Mouse (Mus musculus): ENCODE results near the gene Ahcyl2. TPM values are rescaled to one million over a fixed set of nuclear protein-coding genes. Genes with fewer than 3 reads are reported as not detected.

Gene Ahcyl2
- polyA plus RNA-seq, 2 experiments: 20.8 to 23.3 TPM

DNA sequence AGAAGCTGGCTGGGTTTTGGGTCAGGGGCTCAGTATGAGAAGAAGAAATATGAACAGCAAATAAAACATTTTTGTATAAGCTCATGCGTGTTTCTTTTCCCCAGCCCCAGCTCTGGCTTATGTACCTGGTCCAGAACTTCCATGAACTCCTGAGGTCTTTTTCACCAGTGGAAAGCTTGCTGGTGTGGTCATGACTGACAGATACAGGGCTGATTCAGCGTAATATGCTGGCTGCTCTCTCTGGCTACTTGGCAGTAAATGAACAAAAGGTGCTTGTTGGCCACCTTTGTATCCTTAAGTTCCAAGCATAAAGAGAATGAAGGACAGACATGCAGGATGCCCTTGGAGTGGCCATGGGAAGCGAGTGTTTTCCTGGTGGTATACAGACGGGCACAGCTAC, 6.5 kb upstream of the Ahcyl2 start:
- H3K27ac ChIP-seq (replicated peaks; ENCODE audit: low read depth, low read length): no peak overlapping the region
- no peaks in the 10 kb centered on the region for H3K4me1 ChIP-seq (ENCODE audit: control insufficient read depth, insufficient read depth, low read length)
- no peak overlapping the region for H3K9ac ChIP-seq (ENCODE audit: low read depth, low read length, severe bottlenecking)
- H3K9me3 ChIP-seq (ENCODE audit: control insufficient read depth, low read length): no peaks in the 10 kb centered on the region
- DNase-seq (ENCODE audit: low spot score) (no peak), ATAC-seq (ENCODE audit: low FRiP score, low read depth) (no peak)
- no peak overlapping the region for H3K4me2 ChIP-seq (replicated peaks; ENCODE audit: low read depth, low read length, severe bottlenecking)
- WGBS: 92% methylated on average over 4 of the region's 4 CpGs
- H3K36me3 ChIP-seq (ENCODE audit: control insufficient read depth, insufficient read depth, low read length): peaks cover 49% of the 10 kb centered on the region
- no peaks in the 10 kb centered on the region for H3K27me3 ChIP-seq (ENCODE audit: control insufficient read depth, insufficient read depth, low read length)
- TF ChIP-seq POLR2A (IDR thresholded peaks at IDR 0.05; ENCODE audit: borderline replicate concordance, extremely low read depth, insufficient read depth, insufficient read length): no peak
- no peak overlapping the region for H3K4me3 ChIP-seq (replicated peaks; ENCODE audit: low read length)

DNA sequence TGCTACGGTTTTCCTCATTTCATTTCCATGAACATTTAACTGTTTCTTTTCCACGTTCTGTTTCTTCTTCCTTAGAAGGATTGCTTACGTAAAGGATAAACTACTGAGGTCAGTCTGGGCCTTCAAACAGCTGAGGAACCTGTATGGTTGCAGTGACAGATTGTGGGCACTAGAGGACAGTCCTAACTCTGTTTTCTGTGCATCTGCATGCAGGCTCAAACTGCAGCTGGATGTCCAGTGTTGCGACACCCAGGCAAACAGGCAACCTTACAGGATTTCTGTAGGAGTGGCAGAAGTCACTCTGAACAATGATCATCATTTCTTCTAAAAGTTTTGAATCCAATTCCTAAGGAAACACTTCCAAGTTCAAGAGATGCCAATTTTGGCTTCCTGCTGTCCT, 5.3 kb upstream of the Ahcyl2 start:
- no peak for DNase-seq (ENCODE audit: low spot score)

GRCm38 (mm10) chr6:29766874-29767273, 937 bp upstream of the Ahcyl2 start:
- no peaks in the 10 kb centered on the region for H3K27me3 ChIP-seq (ENCODE audit: control insufficient read depth, insufficient read depth, low read length)
- ATAC-seq (ENCODE audit: low FRiP score, low read depth): no peak
- DNase-seq (ENCODE audit: low spot score): no peak
- H3K36me3 ChIP-seq (ENCODE audit: control insufficient read depth, insufficient read depth, low read length): 0 out of 2 replicates have a peak, but pooled peaks cover 9% of the 10 kb centered on the region
- no peak overlapping the region for H3K9ac ChIP-seq (ENCODE audit: low read depth, low read length, severe bottlenecking)
- no peak overlapping the region for H3K27ac ChIP-seq (replicated peaks; ENCODE audit: low read depth, low read length)
- no peaks in the 10 kb centered on the region for H3K9me3 ChIP-seq (ENCODE audit: control insufficient read depth, low read length)
- TF ChIP-seq POLR2A (IDR thresholded peaks at IDR 0.05; ENCODE audit: borderline replicate concordance, extremely low read depth, insufficient read depth, insufficient read length): no peak
- H3K4me3 ChIP-seq (replicated peaks; ENCODE audit: low read length): no peak overlapping the region
- WGBS: 91% methylated on average over 2 of the region's 2 CpGs
- H3K4me2 ChIP-seq (replicated peaks; ENCODE audit: low read depth, low read length, severe bottlenecking): no peak overlapping the region
- H3K4me1 ChIP-seq (ENCODE audit: control insufficient read depth, insufficient read depth, low read length): peaks cover 4% of the 10 kb centered on the region; the same call in 1 of the 2 replicates

More for the DNA sequence above, 5.3 kb upstream of the Ahcyl2 start:
- H3K9me3 ChIP-seq (ENCODE audit: control insufficient read depth, low read length): no peaks in the 10 kb centered on the region
- TF ChIP-seq POLR2A (IDR thresholded peaks at IDR 0.05; ENCODE audit: borderline replicate concordance, extremely low read depth, insufficient read depth, insufficient read length): no peak
- 56% methylated on average over 4 of the region's 4 CpGs for WGBS
- H3K4me1 ChIP-seq (ENCODE audit: control insufficient read depth, insufficient read depth, low read length): no peaks in the 10 kb centered on the region
- H3K27me3 ChIP-seq (ENCODE audit: control insufficient read depth, insufficient read depth, low read length): no peaks in the 10 kb centered on the region
- H3K4me3 ChIP-seq (replicated peaks; ENCODE audit: low read length): no peak overlapping the region
- peaks cover 37% of the 10 kb centered on the region for H3K36me3 ChIP-seq (ENCODE audit: control insufficient read depth, insufficient read depth, low read length)
- no peak overlapping the region for H3K27ac ChIP-seq (replicated peaks; ENCODE audit: low read depth, low read length)
- no peak overlapping the region for H3K9ac ChIP-seq (ENCODE audit: low read depth, low read length, severe bottlenecking)
- ATAC-seq (ENCODE audit: low FRiP score, low read depth): no peak
- H3K4me2 ChIP-seq (replicated peaks; ENCODE audit: low read depth, low read length, severe bottlenecking): no peak overlapping the region

GRCm38 (mm10) chr6:29768791-29769441, 1.1 kb downstream of the Ahcyl2 start:
- Histone ChIP-seq H3K36me3 (ENCODE audit: control insufficient read depth, insufficient read depth, low read length) (no peaks in the 10 kb centered on the region), H3K9me3 (ENCODE audit: control insufficient read depth, low read length) (no peaks in the 10 kb centered on the region), H3K27ac (replicated peaks; ENCODE audit: low read depth, low read length) (peak overlapping the region; percentile 85), H3K4me3 (replicated peaks; ENCODE audit: low read length) (peak overlapping the region; percentile 84), H3K27me3 (ENCODE audit: control insufficient read depth, insufficient read depth, low read length) (no peaks in the 10 kb centered on the region), H3K4me2 (replicated peaks; ENCODE audit: low read depth, low read length, severe bottlenecking) (peak overlapping the region; percentile 65), H3K9ac (ENCODE audit: low read depth, low read length, severe bottlenecking) (peak overlapping the region; percentile 81), H3K4me1 (ENCODE audit: control insufficient read depth, insufficient read depth, low read length) (peaks cover 4% of the 10 kb centered on the region; the same call in 1 of the 2 replicates)
- TF ChIP-seq POLR2A (IDR thresholded peaks at IDR 0.05; ENCODE audit: borderline replicate concordance, extremely low read depth, insufficient read depth, insufficient read length): no peak
- ATAC-seq (ENCODE audit: low FRiP score, low read depth): no peak; the same call in 1 of the 2 replicates
- WGBS: under 1% methylated on average over 46 of the region's 50 CpGs
- DNase-seq (ENCODE audit: low spot score): peak; percentile 29

- no peak for TF ChIP-seq POLR2A (IDR thresholded peaks at IDR 0.05; ENCODE audit: borderline replicate concordance, extremely low read depth, insufficient read depth, insufficient read length)
- Histone ChIP-seq H3K9me3 (ENCODE audit: control insufficient read depth, low read length) (no peaks in the 10 kb centered on the region), H3K27ac (replicated peaks; ENCODE audit: low read depth, low read length) (0 out of 2 replicates have a peak overlapping the region, but pooled peaks have one; percentile 38), H3K4me2 (replicated peaks; ENCODE audit: low read depth, low read length, severe bottlenecking) (no peak overlapping the region), H3K9ac (ENCODE audit: low read depth, low read length, severe bottlenecking) (no peak overlapping the region), H3K4me1 (ENCODE audit: control insufficient read depth, insufficient read depth, low read length) (peaks cover 4% of the 10 kb centered on the region; the same call in 1 of the 2 replicates), H3K36me3 (ENCODE audit: control insufficient read depth, insufficient read depth, low read length) (no peaks in the 10 kb centered on the region), H3K27me3 (ENCODE audit: control insufficient read depth, insufficient read depth, low read length) (no peaks in the 10 kb centered on the region), H3K4me3 (replicated peaks; ENCODE audit: low read length) (no peak overlapping the region)
- ATAC-seq (ENCODE audit: low FRiP score, low read depth) (no peak), DNase-seq (ENCODE audit: low spot score) (no peak)
- WGBS: 65% methylated on average over 2 of the region's 2 CpGs
Observed at GRCm38 (mm10) chr6:29770672-29771321, 3.0 kb downstream of the Ahcyl2 start.
